Mouse (Mus musculus) layer of hippocampus, adult 9-10 months (tissue): ENCODE measurements around the gene Timp4.

Experiments
- DNase-seq: peaks from one replicate; pipeline ENCODE4 v3.0.0; 2022; ENCODE audit warnings: low spot score

Timp4 gene

DNA sequence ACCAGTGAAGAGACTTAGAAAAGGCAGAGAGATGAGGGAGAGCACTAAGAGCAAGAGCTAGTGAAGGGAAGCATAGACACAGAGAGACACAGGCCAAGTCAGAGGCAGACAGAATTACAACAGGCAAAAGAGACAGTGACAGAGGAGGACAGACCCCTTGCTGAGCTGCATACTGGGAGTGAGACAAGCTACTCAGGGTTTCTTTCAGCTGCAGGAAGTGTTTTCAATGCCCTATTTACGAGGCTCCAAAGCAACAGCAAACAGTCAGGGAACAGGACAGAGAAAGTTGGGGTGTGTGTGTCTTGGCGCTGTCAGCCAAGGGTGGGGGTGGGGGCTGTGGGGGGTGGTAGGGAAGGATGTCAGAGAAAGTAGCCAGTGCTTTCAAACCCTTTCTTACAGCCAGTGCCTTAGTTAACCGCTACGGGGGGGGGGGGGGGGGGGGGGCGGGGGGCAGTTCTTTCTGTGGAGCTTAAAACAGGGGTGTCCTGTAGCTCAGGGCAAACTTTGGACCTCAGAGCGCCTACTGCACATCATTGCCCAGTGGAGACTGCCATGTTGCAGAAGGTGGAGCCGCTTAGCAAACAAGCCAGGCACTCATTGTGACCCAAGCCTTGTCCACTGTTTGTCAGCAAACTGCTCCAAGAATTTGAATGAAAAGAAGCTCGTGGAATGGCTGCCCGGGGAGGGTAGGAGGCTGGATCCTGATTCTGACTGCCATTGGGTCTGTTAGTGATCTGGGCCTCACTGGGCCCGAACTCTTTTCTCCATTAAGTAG, at the start of gene Timp4:
Gene Timp4 (minus strand): TSS at position 107 of the 775 bp plus-strand sequence.
- no peak for DNase-seq

- no peak for DNase-seq
These were observed 41.9 kb upstream of the Timp4 start for GRCm38 (mm10) chr6:115293877-115294276.

GRCm38 (mm10) chr6:115292621-115293020, 40.6 kb upstream of the Timp4 start:
- DNase-seq = no peak

GRCm38 (mm10) chr6:115291823-115292222, 39.8 kb upstream of the Timp4 start:
- no peak for DNase-seq

DNA sequence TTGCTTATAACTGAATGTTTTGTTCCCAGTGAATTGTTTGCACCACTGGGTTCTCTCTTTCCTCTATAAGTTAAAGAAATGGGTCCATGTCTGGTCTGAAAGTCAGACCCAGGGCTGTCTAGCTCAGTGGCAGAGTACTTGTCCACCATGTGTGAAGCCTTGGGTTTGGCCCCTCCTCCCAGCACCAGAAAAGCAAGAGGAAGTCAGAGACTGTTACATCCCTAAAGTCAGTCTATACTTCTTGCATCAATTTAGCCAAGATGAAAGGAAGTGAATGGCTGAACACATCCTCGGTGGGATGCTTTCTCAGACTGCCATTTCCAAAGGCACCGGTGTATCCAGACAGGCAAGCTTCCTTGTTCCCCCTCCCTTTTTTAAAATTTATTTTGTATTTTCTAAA, 39.1 kb upstream of the Timp4 start:
- no peak for DNase-seq

DNA sequence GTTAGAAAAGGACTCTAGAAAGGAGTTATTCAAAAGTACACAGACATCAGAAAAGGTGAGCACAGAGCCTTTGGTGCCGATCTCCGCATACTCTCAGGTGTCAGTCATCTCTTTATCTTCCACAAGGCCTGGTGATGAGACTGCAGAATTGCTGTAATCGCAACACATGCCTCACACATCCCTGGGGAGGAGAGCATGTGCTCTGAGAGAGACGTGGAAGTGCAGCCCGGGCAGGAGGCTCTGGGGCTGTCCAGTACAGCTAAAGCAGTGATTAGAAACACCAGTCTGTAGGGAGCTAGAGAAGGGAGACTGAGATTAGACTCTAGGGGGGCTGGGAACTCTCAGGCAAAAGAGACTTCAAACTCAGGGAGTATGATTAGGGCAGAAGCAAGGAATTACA, 38.6 kb upstream of the Timp4 start:
- no peak for DNase-seq

DNA sequence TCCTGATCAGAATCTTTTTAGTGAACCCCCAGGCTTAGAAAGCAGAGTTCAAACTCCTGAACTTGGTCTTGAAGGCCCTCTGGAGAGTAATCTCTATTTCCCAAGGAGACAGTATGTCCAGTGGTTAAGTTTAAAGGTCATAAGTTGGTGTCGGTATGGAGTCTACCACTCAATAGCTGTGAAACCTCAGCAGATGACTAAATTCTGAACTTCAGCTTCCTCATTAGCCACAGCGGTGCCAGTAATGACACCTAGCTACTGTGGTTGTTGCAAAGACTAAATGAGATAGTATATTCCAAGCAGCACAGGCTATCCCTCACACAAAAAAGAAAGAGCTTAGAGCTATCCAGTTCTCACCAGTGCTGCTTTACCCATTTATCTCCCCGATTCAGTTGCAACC, 36.2 kb upstream of the Timp4 start:
- no peak for DNase-seq

DNA sequence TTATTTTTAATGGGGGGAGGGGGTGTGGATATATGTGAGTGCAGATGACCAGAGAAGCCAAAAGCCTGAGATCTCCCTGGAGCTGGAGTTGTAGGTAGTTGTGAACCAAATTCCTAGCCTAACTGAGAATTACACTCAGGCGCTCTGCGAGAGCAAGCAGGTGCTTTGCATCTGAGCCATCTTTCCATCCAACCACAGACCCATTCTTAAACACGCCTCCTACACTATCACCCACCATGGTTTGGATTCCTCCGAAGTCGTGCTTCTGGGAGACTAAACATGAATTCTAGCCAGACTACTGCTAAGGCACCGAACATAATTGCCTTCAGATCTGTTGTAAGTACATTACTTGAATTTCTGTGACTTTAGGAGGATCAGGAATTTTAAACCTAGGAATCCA, 34.4 kb upstream of the Timp4 start:
- DNase-seq = no peak

DNA sequence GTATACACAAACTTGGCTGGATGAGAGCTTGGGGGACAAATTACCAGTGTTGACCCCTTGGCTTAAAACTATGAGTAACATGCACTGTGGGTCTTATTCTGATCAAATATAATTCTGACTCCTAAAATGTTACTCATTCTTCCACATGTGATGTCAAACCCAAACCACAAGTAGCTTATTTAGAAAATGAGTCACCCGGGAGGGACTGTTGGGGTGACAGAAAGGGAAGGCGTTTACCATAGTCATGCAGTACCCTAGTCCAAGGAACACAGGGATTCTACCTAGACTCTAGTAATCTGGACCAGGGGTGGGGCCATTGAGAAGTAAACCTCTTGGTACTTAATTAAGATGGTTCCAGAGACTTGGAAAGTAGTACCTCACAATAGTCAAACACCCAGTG, 32.1 kb upstream of the Timp4 start:
- DNase-seq = no peak

DNA sequence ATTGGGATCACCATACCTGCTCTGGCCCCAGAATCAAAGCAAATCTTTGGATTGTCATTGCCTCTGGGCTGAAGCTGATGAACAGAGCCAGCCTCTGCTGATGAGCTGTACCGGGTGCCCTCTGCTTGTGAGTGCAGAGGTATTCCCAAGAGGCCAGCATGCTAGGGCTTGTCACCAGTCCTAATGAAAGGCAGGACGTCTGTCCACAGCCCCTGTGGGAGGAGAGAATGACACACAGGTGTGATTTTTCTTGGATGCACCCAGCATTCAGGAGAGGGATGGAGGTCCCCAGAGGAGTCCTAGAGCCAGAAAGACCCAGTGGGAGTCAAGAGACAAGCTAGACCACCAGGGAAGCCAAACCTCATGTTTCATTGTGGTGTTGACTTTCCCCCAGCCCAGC, 27.6 kb upstream of the Timp4 start:
- no peak for DNase-seq

DNA sequence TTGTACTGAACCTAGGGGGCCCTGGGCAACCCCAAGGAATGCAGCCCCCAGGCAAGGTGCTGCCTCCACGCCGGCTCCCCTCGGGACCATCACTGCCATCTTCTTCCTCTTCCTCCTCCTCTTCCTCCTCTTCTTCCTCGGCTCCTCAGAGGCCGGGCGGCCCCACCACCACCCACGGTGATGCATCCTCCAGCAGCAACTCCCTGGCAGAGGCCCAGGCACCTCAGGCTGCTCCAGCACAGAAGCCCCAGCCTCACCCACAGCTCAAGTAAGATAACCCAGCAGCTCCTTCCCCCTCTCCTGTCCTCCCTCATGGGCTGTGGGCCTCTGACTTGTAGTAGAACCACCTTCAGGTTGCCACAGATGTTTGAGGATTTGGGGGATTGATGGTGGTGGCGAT, 26.1 kb upstream of the Timp4 start:
- no peak for DNase-seq

DNA sequence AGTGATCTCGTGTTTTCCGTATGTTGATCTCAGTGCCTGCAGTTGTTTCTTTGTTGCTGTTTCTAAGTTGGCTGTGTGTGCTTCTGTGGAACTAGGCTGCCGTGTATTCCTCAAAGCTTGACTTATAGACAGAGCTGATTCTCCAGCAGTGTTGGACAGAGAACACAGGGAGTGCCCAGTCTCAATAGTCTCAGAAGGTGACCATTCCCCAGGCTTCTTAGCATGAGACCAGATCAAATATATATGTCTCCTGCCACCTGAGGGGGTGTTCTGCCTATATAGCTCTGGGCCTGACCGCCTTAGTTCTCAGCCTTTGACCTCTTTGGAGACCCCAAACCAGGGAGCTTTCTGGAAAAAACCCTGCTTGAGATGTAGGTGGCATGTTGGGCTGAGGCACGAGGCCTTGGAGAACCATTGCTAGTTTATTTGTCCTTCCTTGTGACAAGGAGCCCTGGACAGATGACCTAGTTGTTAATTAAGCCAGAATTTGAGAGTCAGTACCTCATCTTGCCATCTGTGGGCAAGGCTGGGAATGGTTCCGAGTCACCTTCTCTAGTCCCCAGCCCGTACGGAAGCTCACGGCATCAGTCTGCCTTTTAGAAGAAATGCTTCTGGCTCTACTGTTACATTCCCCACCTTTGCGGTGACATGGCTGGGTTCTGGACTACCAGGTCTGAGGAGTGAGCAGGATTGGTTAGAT, 23.3 kb upstream of the Timp4 start:
- no peak for DNase-seq

DNA sequence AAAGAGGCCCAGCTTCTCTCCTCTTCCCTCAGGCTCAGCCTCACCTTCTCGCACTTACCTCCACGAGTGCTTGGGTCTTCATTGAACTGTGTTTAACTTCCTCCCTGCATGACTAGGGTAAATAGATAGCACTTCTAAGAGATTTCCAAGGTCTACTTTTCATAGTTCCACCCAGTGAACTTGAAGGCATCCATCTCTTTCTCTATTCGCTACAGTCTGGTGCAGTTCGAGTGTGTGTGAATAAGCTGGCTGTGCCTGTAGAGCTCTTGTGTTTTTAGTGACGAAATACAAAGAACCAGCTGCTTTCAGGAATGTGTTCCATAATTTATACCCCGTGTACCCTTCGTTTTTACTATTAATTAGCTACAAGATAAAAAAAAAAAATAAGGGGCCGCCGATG, 22.7 kb upstream of the Timp4 start:
- DNase-seq = no peak

DNA sequence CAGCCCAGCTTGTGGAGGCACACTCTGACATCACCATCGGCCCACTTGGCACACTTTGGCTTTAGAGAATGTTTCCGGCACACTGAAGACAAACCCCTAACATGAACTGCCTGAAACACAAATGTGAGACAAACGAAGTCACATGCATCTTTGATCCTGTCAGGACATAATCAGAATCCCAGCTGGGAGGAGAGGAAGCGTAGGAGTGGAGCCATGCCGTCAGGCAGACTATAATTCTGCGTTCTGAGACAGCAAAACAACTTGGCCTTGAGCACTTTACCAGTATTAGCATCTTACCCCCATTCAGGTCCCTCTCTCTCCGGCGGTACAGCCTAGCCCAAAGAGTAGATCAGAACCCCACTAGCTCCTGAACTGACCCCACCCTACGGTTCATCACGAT, 21.3 kb upstream of the Timp4 start:
- no peak for DNase-seq

DNA sequence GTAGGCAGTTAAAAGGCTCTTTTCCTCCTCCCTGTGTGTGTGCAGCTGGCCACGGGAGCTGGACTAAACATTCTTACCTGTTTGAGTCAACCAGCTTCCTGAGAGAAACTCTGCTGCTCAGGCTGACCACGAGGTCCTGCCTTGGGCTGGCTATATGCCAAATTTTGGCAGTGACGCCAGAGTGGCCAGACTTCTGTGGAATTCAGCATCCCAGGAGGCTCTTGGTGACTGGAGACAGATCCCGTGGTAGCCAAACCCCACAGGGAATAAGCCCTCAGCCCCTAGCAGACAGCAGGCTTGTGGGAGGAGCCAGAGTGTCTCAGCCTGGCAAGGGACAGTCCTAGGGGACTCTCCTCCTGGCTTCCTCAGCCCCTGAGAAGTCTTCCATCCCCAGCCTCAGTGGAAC, 19.9 kb upstream of the Timp4 start:
- no peak for DNase-seq

GRCm38 (mm10) chr6:115271326-115271725, 19.3 kb upstream of the Timp4 start:
- no peak for DNase-seq

- no peak for DNase-seq
These were observed 18.1 kb upstream of the Timp4 start for GRCm38 (mm10) chr6:115270085-115270484.

GRCm38 (mm10) chr6:115269561-115269960, 17.6 kb upstream of the Timp4 start:
- DNase-seq = no peak

GRCm38 (mm10) chr6:115268551-115269385, 16.8 kb upstream of the Timp4 start:
- no peak for DNase-seq

DNA sequence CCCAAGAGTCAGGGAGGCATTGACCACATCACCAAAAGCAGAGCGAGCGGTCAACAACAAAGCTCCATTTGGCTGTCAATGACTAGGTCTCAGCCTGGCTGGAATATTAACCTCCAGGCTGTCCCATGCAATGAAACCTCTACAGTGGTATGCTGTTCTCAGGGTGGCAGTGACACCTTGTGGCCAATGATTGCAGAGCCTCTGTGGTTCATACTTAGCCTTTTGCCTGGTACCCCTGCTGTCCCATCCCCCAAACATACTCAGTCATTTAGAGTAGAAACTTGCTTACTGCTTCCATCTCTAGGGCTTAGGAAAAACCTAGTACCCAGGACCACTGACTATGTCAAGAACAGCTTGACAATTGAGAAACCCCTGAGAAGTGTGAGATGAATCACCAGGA, 15.9 kb upstream of the Timp4 start:
- peak; percentile 70 for DNase-seq

DNA sequence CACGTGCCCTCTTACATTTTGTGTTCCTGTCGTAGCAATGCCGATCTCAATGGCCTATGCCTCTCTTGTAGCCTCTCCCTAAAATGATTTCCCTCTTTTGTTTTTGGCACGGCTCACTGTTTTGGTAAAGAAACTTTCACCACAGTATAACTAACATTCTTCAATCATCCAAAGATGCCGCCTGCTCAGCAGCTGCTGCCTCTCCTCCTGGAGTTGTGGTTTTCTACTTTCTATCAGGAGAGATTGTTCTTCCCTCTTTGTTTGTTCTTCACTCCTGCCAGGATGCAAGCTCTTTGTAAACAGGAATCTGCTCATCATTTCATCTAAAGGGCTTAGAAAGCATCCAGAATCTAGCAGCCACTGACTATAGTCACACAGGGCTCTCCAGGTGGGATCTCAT, 14.8 kb upstream of the Timp4 start:
- no peak for DNase-seq

GRCm38 (mm10) chr6:115260507-115260906, 8.5 kb upstream of the Timp4 start:
- DNase-seq = no peak

GRCm38 (mm10) chr6:115255171-115255570, 3.2 kb upstream of the Timp4 start:
- DNase-seq = no peak
